Mouse (Mus musculus) hindbrain, embryonic 13.5 days (tissue): ENCODE results near the gene Gpr173. TPM values are rescaled to one million over a fixed set of nuclear protein-coding genes. Genes with fewer than 3 reads are reported as not detected.
"Not testable (repeated sequence)": the region's sequence is repeated elsewhere in the genome, so short reads cannot be mapped to it uniquely, and the experiment has no call there.

Source experiments
- ATAC-seq: fragments of 200-750 bp; cut with Nextera tagmentation; 2 replicates; pipeline ENCODE4 v1.8.0; 2017; ENCODE audit warnings: moderate TSS enrichment; ENCODE audit not compliant: low FRiP score
- H3K27ac ChIP-seq: fragments of 300-500 bp; sonication (generic); 2 replicates; pipeline ENCODE4 v1.5.1; 2015; ENCODE audit warnings: inconsistent platforms, mild to moderate bottlenecking, moderate library complexity
- H3K27me3 ChIP-seq: fragments of 300-500 bp; sonication (generic); 2 replicates; pipeline ENCODE4 v1.6.1; 2015; ENCODE audit warnings: mild to moderate bottlenecking, inconsistent platforms
- H3K36me3 ChIP-seq: fragments of 300-500 bp; sonication (generic); 2 replicates; pipeline ENCODE4 v1.6.1; 2015; ENCODE audit warnings: mild to moderate bottlenecking, inconsistent platforms
- H3K4me1 ChIP-seq: fragments of 300-500 bp; sonication (generic); replicated peaks from 2 replicates; pipeline ENCODE4 v1.6.1; 2015; ENCODE audit warnings: inconsistent platforms
- H3K4me2 ChIP-seq: fragments of 300-500 bp; sonication (generic); 2 replicates; pipeline ENCODE4 v1.6.1; 2015; ENCODE audit warnings: inconsistent platforms, mild to moderate bottlenecking, moderate library complexity
- H3K4me3 ChIP-seq: fragments of 300-500 bp; sonication (generic); 2 replicates; pipeline ENCODE4 v1.5.1; 2015; ENCODE audit warnings: mild to moderate bottlenecking, inconsistent platforms
- H3K9ac ChIP-seq: fragments of 300-500 bp; sonication (generic); 2 replicates; pipeline ENCODE4 v1.6.1; 2015; ENCODE audit warnings: mild to moderate bottlenecking, inconsistent platforms
- H3K9me3 ChIP-seq: fragments of 300-500 bp; sonication (generic); 2 replicates; pipeline ENCODE4 v1.6.1; 2016; ENCODE audit warnings: inconsistent platforms
- WGBS: fragments of 180-500 bp; shearing (Covaris S2); methylation state at CpG from one replicate; pipeline ENCODE4 v1.1.7; 2015; 5-methylcytosine and 5-hydroxymethylcytosine counted together
- polyA plus RNA-seq: library from polyadenylated mRNA; unstranded; fragments of >200 nt; fragmentation: Nextera tagmentation; extraction: Ambion mirVana; gene quantifications from 2 replicates; pipeline ENCODE4 v1.2.1, GENCODE M21; 2015

Gpr173 gene
- polyA plus RNA-seq, 1 experiment from 2014 or later: 10.1 TPM

DNA sequence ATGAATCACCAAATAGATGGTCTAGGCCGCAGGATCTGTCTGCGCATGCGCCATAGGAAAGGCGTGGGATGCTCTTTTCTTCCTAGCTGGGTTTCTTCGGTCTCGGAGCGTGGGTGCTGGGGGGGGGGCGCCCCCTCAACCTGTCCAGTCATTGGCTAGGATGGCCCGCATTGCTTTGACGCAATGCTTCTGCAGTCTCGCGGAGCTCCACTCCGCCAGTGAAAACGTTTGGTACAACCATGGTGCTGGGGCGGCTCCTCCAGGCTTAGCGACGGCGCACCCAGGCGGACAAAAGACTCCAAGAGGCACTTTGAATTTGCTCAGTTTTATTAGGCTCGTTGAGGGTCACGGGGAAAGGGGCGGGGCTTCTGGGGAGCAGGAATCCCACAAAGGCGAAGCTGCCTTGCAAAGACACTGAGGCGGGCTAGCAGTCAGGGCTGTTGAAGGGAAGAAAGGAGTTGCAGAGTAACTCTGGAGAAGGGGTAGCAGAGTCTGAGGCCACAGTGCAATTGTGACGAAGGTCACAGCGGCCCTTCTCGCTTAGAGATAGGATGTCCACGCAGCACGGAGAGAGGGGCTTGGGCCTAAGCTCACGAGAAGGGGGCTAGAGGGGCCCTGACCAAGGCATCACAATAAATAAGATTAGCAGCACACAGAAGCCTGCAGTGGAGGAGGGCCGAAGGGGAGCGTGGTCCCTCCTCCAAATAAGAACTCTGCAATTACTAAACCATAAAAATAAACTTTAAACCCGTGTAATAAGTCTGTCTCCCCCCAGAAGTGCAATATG is 31.8 kb downstream of the Gpr173 start:
- peaks cover 34% of the 10 kb centered on the region for H3K4me1 ChIP-seq
- H3K4me3 ChIP-seq: peak overlapping the region; percentile 28
- ATAC-seq: peak; percentile 99
- peak overlapping the region; percentile 72 for H3K9ac ChIP-seq
- peaks cover 16% of the 10 kb centered on the region for H3K36me3 ChIP-seq
- peak overlapping the region; percentile 95 for H3K27ac ChIP-seq
- peaks cover 74% of the 10 kb centered on the region for H3K27me3 ChIP-seq
- 12% methylated on average over 33 of the region's 33 CpGs for WGBS
- no peaks in the 10 kb centered on the region for H3K9me3 ChIP-seq
- H3K4me2 ChIP-seq: peak overlapping the region; percentile 50

DNA sequence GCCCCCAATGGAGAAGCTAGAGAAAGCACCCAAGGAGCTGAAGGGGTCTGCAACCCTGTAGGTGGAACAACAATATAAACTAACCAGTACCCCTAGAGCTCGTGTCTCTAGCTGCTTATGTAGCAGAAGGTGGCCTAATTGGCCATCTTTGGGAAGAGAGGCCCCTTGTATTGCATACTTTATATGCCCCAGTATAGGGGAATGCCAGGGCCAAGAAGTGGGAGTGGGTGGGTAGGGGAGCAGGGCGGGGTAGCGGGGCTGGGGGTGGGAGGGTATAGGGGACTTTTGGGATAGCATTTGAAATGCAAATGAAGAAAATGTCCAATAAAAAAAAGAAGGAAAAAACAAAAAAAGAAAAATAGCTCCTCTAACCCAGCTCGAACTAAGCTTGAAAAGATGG is 32.4 kb downstream of the Gpr173 start:
- not testable (repeated sequence) for H3K9me3 ChIP-seq, H3K4me3 ChIP-seq, H3K9ac ChIP-seq
- 31% methylated on average over 4 of the region's 4 CpGs for WGBS
- H3K4me2 ChIP-seq: peak overlapping the region; percentile 50; the same call in 1 of the 2 replicates
- peaks cover 32% of the 10 kb centered on the region for H3K4me1 ChIP-seq
- H3K27me3 ChIP-seq: peaks cover 74% of the 10 kb centered on the region
- ATAC-seq: peak; percentile 47
- peak overlapping the region; percentile 95 for H3K27ac ChIP-seq
- H3K36me3 ChIP-seq: peaks cover 16% of the 10 kb centered on the region

DNA sequence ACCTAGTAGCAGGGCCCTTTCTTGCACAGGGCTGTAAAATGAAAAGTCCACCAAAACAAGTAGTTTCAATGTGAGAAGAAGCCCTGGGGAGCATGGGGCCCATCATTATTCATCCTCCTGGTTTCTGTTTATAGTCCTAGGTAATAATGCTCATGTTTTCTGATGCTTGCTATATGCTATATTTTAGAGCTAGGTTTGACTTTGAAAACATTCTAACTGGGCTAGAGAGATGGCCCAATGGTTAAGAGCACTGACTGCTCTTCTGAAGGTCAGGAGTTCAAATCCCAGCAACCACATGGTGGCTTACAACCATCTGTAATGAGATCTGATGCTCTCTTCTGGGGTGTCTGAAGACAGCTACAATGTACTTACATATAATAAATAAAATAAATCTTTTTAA is 39.1 kb downstream of the Gpr173 start:
- not testable (repeated sequence) for H3K4me2 ChIP-seq, H3K4me3 ChIP-seq, H3K9me3 ChIP-seq, ATAC-seq, H3K9ac ChIP-seq, H3K36me3 ChIP-seq, H3K27ac ChIP-seq
- peaks cover 12% of the 10 kb centered on the region; the same call in 1 of the 2 replicates for H3K4me1 ChIP-seq
- H3K27me3 ChIP-seq: peaks cover 78% of the 10 kb centered on the region

DNA sequence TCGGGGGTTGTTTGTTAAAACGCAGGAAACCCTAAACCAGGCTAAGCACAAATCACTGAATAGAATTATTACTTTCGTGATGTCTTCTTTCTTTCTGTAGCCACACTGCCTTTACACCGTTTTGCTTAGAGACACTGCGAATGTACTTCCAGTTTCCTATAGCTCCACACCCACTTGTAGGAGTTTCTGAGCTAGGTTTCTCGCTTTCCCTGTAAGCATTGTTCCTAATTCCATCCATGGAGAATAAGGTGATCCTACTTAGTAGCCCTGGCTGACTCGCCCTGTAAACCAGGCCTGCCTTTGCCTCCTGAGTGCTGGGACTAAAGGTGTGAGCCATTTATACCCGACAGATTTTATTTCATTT is 40.8 kb downstream of the Gpr173 start:
- no peak overlapping the region for H3K9ac ChIP-seq
- peaks cover 75% of the 10 kb centered on the region for H3K27me3 ChIP-seq
- H3K36me3 ChIP-seq: no peaks in the 10 kb centered on the region
- 23% methylated on average over 8 of the region's 8 CpGs for WGBS
- ATAC-seq: peak; percentile 43; the same call in 1 of the 2 replicates
- H3K27ac ChIP-seq: peak overlapping the region; percentile 18; the same call in 1 of the 2 replicates
- H3K4me3 ChIP-seq: peak overlapping the region; percentile 53
- no peaks in the 10 kb centered on the region for H3K9me3 ChIP-seq
- H3K4me2 ChIP-seq: peak overlapping the region; percentile 56
- peaks cover 12% of the 10 kb centered on the region; the same call in 1 of the 2 replicates for H3K4me1 ChIP-seq

DNA sequence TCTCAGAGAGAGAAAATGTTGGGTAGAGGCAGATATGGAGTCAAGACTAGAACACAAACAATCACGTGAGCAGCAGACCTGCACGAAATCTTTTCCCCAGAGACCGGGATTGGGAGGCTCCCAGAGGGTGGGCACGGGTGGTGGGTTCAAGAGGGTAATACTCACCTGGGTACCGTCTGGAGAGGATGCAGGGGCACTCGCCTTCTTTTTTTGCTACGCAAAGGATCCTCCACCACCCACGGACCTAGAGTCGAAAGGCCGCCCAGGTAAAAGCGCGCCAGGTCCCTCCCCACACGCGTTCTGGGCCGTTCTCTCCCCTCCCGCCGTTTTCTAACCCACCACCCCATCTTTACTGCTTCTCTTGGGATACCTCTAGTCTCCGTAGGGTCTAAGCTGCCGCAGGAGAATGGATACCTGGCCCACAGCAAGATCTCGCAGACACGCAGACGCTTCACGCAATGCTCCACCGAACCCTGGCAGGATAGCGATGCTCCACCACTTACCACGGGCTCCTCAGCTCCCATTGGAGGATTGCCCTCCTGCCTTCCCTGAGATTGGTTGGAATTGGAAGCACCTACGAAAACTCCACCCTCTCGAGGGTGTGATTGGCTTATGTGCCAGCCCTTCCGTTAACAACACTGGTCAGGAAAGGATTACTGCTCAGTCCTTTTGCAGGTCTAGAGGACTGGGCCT is 41.4 kb downstream of the Gpr173 start, which contains the start of gene Kantr:
Gene Kantr, minus strand, starts transcription at position 500 of the 693 bp plus-strand sequence.
- peaks cover 70% of the 10 kb centered on the region for H3K27me3 ChIP-seq
- no peaks in the 10 kb centered on the region for H3K9me3 ChIP-seq
- peak within 1 kb of the TSS; percentile 76 for H3K9ac ChIP-seq
- H3K36me3 ChIP-seq: no peaks in the 10 kb centered on the region
- H3K27ac ChIP-seq: peak within 1 kb of the TSS; percentile 81
- 16% methylated on average over 29 of the region's 29 CpGs for WGBS
- H3K4me2 ChIP-seq: peak within 1 kb of the TSS; percentile 56
- H3K4me3 ChIP-seq: peak within 1 kb of the TSS; percentile 53
- ATAC-seq: peak; percentile 99
- H3K4me1 ChIP-seq: peaks cover 12% of the 10 kb centered on the region; the same call in 1 of the 2 replicates

DNA sequence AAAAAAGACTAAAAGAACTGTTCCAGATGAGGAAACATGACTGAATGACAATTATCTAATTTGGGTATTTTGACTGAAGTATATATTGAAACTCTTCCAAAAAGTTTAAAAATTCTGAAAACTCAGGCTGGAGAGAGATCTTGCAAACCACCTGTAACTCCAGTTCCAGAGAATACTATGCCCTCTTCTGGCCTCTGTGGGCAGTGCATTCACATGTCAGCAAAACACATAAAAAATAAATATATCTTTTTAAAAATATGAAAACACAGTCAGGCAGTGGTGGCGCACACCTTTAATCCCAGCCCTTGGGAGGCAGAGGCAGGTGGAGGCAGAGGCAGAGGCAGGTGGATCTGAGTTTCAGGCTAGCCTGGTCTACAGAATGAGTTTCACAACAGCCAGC is 44.9 kb downstream of the Gpr173 start:
- ATAC-seq: no peak

DNA sequence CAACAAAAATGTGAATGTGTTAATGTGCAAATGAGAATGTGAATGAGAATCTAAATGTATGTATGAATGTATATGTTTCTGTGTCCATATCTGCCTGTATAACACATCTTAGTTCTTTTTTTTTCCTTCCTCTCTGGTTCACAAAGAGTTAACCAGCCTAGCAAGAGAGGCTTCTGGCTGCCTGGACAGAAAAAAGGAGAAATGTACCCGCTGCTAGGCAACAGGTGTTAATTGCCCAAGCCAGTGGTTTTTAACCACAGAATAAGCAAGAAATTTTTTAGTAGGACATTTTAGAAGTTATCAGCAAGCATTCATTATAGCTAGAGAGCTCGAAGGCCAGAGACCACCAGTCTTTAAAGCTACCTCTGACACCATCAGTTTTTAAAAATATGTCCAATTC is 45.7 kb downstream of the Gpr173 start:
- 48% methylated on average over 2 of the region's 2 CpGs for WGBS
- H3K4me2 ChIP-seq: no peak overlapping the region
- no peak overlapping the region for H3K4me3 ChIP-seq
- H3K27ac ChIP-seq: no peak overlapping the region
- no peak overlapping the region for H3K9ac ChIP-seq
- no peaks in the 10 kb centered on the region for H3K9me3 ChIP-seq
- peaks cover 58% of the 10 kb centered on the region for H3K27me3 ChIP-seq
- ATAC-seq: no peak
- H3K4me1 ChIP-seq: peaks cover 11% of the 10 kb centered on the region; the same call in 1 of the 2 replicates
- H3K36me3 ChIP-seq: no peaks in the 10 kb centered on the region

More for the DNA sequence above, 44.9 kb downstream of the Gpr173 start:
- peaks cover 12% of the 10 kb centered on the region; the same call in 1 of the 2 replicates for H3K4me1 ChIP-seq
- H3K4me3 ChIP-seq: no peak overlapping the region
- H3K27me3 ChIP-seq: peaks cover 62% of the 10 kb centered on the region
- no peak overlapping the region for H3K27ac ChIP-seq
- H3K9ac ChIP-seq: no peak overlapping the region
- no peaks in the 10 kb centered on the region for H3K36me3 ChIP-seq
- WGBS: 100% methylated on average over 1 of the region's 1 CpGs
- no peaks in the 10 kb centered on the region for H3K9me3 ChIP-seq
- H3K4me2 ChIP-seq: no peak overlapping the region

DNA sequence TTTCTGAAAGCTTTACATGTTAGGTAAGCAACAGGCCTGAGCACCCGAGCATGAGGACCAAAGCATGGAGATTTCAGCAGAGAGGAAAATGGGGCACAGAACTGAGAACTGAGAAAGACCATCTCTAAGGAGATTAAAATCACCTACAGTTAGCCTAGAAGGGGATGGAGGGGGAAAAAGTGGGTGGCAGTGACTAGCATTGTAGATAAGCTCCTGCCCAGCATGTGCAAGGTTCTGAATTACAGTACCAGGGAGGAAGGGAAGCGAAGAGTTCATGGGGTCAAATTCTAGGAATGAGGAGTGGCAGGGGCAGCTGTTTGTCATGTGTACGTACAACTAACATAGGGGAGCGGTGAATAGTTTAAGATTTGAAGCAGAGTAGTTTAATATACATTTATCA is 48.0 kb downstream of the Gpr173 start:
- no peaks in the 10 kb centered on the region for H3K4me1 ChIP-seq
- H3K4me3 ChIP-seq: no peak overlapping the region
- H3K9ac ChIP-seq: no peak overlapping the region
- peaks cover 48% of the 10 kb centered on the region for H3K27me3 ChIP-seq
- ATAC-seq: no peak
- WGBS: 88% methylated on average over 4 of the region's 4 CpGs
- no peaks in the 10 kb centered on the region for H3K36me3 ChIP-seq
- no peak overlapping the region for H3K4me2 ChIP-seq
- H3K27ac ChIP-seq: no peak overlapping the region
- no peaks in the 10 kb centered on the region for H3K9me3 ChIP-seq

DNA sequence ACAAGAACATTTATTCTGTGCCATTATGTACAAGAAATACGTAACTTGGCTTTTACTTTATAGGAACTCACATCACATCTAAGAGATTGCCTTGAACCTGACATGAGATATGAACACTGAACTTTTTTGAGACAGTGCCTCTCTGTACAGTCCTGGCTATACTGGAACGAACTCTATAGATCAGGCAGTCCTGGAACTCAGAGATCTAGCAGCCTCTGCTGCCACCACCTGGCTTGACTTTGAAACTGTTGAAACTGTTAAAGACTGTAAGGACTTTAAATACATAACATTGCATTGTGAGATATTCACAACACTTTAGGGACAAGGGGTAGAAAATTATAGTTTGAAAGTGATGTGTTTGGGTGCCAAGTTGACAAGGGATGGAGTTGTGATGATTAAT is 60.6 kb downstream of the Gpr173 start:
- Histone ChIP-seq H3K9ac (no peak overlapping the region), H3K9me3 (no peaks in the 10 kb centered on the region), H3K4me2 (no peak overlapping the region), H3K27me3 (peaks cover 37% of the 10 kb centered on the region), H3K27ac (no peak overlapping the region), H3K4me1 (no peaks in the 10 kb centered on the region), H3K4me3 (no peak overlapping the region), H3K36me3 (no peaks in the 10 kb centered on the region)
- no peak for ATAC-seq
- 64% methylated on average over 2 of the region's 2 CpGs for WGBS

DNA sequence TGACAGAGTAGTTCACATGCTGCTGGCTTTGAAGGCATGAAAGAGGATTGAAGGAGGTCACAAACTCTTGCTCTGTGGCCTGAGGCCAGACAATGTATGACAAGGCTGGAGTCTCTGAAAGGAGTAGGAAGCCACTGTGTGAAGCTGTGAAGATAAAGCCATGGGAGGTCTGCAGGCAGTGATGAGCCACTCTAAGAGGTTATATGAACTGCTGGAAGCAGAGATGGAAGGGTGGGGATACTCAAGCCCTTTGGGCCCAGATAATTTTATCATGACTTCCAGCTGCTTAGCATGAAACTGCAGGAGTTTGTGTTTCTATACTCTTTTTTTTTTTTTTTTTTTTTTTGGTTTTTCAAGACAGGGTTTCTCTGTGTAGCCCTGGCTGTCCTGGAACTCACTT is 61.1 kb downstream of the Gpr173 start:
- no peaks in the 10 kb centered on the region for H3K4me1 ChIP-seq
- no peak for ATAC-seq

DNA sequence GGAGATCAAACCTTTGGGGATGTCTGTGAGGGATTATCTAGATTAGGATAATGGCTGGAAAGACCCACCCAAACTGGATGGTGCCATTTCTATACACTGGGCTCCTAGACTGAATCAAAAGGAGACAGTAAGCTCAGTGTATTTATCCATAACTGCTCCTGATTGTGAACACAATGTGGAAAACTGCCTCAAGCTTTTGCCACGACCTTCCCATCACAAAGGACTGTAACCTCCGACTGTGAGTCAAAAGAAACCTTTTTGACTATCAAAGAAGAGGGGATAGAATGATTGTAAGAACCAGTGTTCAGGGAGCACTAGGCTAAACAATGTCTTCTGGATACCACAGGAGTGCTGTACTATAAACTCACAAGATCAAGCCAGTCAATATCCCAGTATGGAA is 62.3 kb downstream of the Gpr173 start:
- no peaks in the 10 kb centered on the region for H3K36me3 ChIP-seq
- no peak overlapping the region for H3K27ac ChIP-seq
- no peak overlapping the region for H3K9ac ChIP-seq
- H3K4me2 ChIP-seq: no peak overlapping the region
- no peak overlapping the region for H3K4me3 ChIP-seq
- no peak for ATAC-seq
- 74% methylated on average over 2 of the region's 2 CpGs for WGBS
- no peaks in the 10 kb centered on the region for H3K4me1 ChIP-seq
- H3K27me3 ChIP-seq: peaks cover 51% of the 10 kb centered on the region
- no peaks in the 10 kb centered on the region for H3K9me3 ChIP-seq

More for the DNA sequence above, 61.1 kb downstream of the Gpr173 start:
- H3K36me3 ChIP-seq: no peaks in the 10 kb centered on the region
- no peak overlapping the region for H3K9ac ChIP-seq
- H3K4me3 ChIP-seq: no peak overlapping the region
- no peak overlapping the region for H3K4me2 ChIP-seq
- no peaks in the 10 kb centered on the region for H3K9me3 ChIP-seq
- H3K27me3 ChIP-seq: peaks cover 40% of the 10 kb centered on the region
- no peak overlapping the region for H3K27ac ChIP-seq
